Mouse (Mus musculus): ENCODE data around the gene Fcho1.
"Not testable (repeated sequence)": the region's sequence is repeated elsewhere in the genome, so short reads cannot be mapped to it uniquely, and the experiment has no call there.

Gene Fcho1

GRCm38 (mm10) chr8:71723047-71723551, 2.4 kb downstream of the Fcho1 start:
- in situ Hi-C loops (cut with MboI; ENCODE audit: low pct_unique_long_range_greater_than_20kb in 1 of 2, low sequenced_read_pairs in 2 of 2, unreplicated experiment in 1 of 2) = loop anchor here (10.0 to 25.0 kb wide), 2 partner anchors 264 to 272 kb away; no protein-coding TSS in a partner anchor

GRCm38 (mm10) chr8:71719928-71720457, 5.5 kb downstream of the Fcho1 start:
- in situ Hi-C loops (cut with MboI; ENCODE audit: low pct_unique_long_range_greater_than_20kb in 1 of 2, low sequenced_read_pairs in 2 of 2, unreplicated experiment in 1 of 2) = loop anchor here (10.0 to 25.0 kb wide), 2 partner anchors 267 to 275 kb away; no protein-coding TSS in a partner anchor

- in situ Hi-C loops (cut with MboI; ENCODE audit: low pct_unique_long_range_greater_than_20kb in 1 of 2, low sequenced_read_pairs in 2 of 2, unreplicated experiment in 1 of 2) = loop anchor here in 1 of 2 experiments (25.0 kb wide), 1 partner anchor 268 kb away; no protein-coding TSS in a partner anchor
Measured at GRCm38 (mm10) chr8:71719218-71719617, 6.3 kb downstream of the Fcho1 start.

- in situ Hi-C loops (cut with MboI; ENCODE audit: low pct_unique_long_range_greater_than_20kb in 1 of 2, low sequenced_read_pairs in 2 of 2, unreplicated experiment in 1 of 2) = loop anchor here in 1 of 2 experiments (25.0 kb wide), 1 partner anchor 269 kb away; no protein-coding TSS in a partner anchor
Measured at GRCm38 (mm10) chr8:71718252-71718651, 7.3 kb downstream of the Fcho1 start.

GRCm38 (mm10) chr8:71717096-71717495, 8.4 kb downstream of the Fcho1 start:
- in situ Hi-C loops (cut with MboI; ENCODE audit: low pct_unique_long_range_greater_than_20kb in 1 of 2, low sequenced_read_pairs in 2 of 2, unreplicated experiment in 1 of 2) = loop anchor here in 1 of 2 experiments (25.0 kb wide), 1 partner anchor 270 kb away; no protein-coding TSS in a partner anchor

- in situ Hi-C loops (cut with MboI; ENCODE audit: low pct_unique_long_range_greater_than_20kb in 1 of 2, low sequenced_read_pairs in 2 of 2, unreplicated experiment in 1 of 2) = loop anchor here in 1 of 2 experiments (25.0 kb wide), 1 partner anchor 271 kb away; no protein-coding TSS in a partner anchor
Measured at GRCm38 (mm10) chr8:71716561-71717053, 8.9 kb downstream of the Fcho1 start.

- in situ Hi-C loops (cut with MboI; ENCODE audit: low pct_unique_long_range_greater_than_20kb in 1 of 2, low sequenced_read_pairs in 2 of 2, unreplicated experiment in 1 of 2) = loop anchor here in 1 of 2 experiments (25.0 kb wide), 1 partner anchor 272 kb away; no protein-coding TSS in a partner anchor
Measured at GRCm38 (mm10) chr8:71715531-71715930, 10.0 kb downstream of the Fcho1 start.

GRCm38 (mm10) chr8:71711574-71711973, 13.9 kb downstream of the Fcho1 start:
- in situ Hi-C loops (cut with MboI; ENCODE audit: low pct_unique_long_range_greater_than_20kb in 1 of 2, low sequenced_read_pairs in 2 of 2, unreplicated experiment in 1 of 2) = loop anchor here in 1 of 2 experiments (25.0 kb wide), 1 partner anchor 276 kb away; no protein-coding TSS in a partner anchor

- in situ Hi-C loops (cut with MboI; ENCODE audit: low pct_unique_long_range_greater_than_20kb in 1 of 2, low sequenced_read_pairs in 2 of 2, unreplicated experiment in 1 of 2) = loop anchor here in 1 of 2 experiments (25.0 kb wide), 1 partner anchor 277 kb away; no protein-coding TSS in a partner anchor
Measured at GRCm38 (mm10) chr8:71709800-71710446, 15.6 kb downstream of the Fcho1 start.

GRCm38 (mm10) chr8:71709134-71709799, 16.2 kb downstream of the Fcho1 start:
- in situ Hi-C loops (cut with MboI; ENCODE audit: low pct_unique_long_range_greater_than_20kb in 1 of 2, low sequenced_read_pairs in 2 of 2, unreplicated experiment in 1 of 2) = loop anchor here in 1 of 2 experiments (25.0 kb wide), 1 partner anchor 278 kb away; no protein-coding TSS in a partner anchor

- in situ Hi-C loops (cut with MboI; ENCODE audit: low pct_unique_long_range_greater_than_20kb in 1 of 2, low sequenced_read_pairs in 2 of 2, unreplicated experiment in 1 of 2) = loop anchor here in 1 of 2 experiments (25.0 kb wide), 1 partner anchor 279 kb away; no protein-coding TSS in a partner anchor
Measured at GRCm38 (mm10) chr8:71707874-71708273, 17.6 kb downstream of the Fcho1 start.

- in situ Hi-C loops (cut with MboI; ENCODE audit: low pct_unique_long_range_greater_than_20kb in 1 of 2, low sequenced_read_pairs in 2 of 2, unreplicated experiment in 1 of 2) = loop anchor here in 1 of 2 experiments (25.0 kb wide), 1 partner anchor 284 kb away; no protein-coding TSS in a partner anchor
Measured at GRCm38 (mm10) chr8:71703400-71703799, 22.1 kb downstream of the Fcho1 start.

GRCm38 (mm10) chr8:71702923-71703322, 22.6 kb downstream of the Fcho1 start:
- in situ Hi-C loops (cut with MboI; ENCODE audit: low pct_unique_long_range_greater_than_20kb in 1 of 2, low sequenced_read_pairs in 2 of 2, unreplicated experiment in 1 of 2) = loop anchor here in 1 of 2 experiments (25.0 kb wide), 1 partner anchor 284 kb away; no protein-coding TSS in a partner anchor

- in situ Hi-C loops (cut with MboI; ENCODE audit: low pct_unique_long_range_greater_than_20kb in 1 of 2, low sequenced_read_pairs in 2 of 2, unreplicated experiment in 1 of 2) = loop anchor here in 1 of 2 experiments (25.0 kb wide), 1 partner anchor 285 kb away; no protein-coding TSS in a partner anchor
Measured at GRCm38 (mm10) chr8:71702087-71702432, 23.5 kb downstream of the Fcho1 start.

- in situ Hi-C loops (cut with MboI; ENCODE audit: low pct_unique_long_range_greater_than_20kb in 1 of 2, low sequenced_read_pairs in 2 of 2, unreplicated experiment in 1 of 2) = loop anchor here in 1 of 2 experiments (25.0 kb wide), 1 partner anchor 286 kb away; no protein-coding TSS in a partner anchor
Measured at GRCm38 (mm10) chr8:71701414-71702086, 24.0 kb downstream of the Fcho1 start, which contains the start of gene B3gnt3. Gene B3gnt3, minus strand, starts transcription at chr8:71701789.

GRCm38 (mm10) chr8:71700493-71701269, 24.8 kb downstream of the Fcho1 start:
- in situ Hi-C loops (cut with MboI; ENCODE audit: low pct_unique_long_range_greater_than_20kb in 1 of 2, low sequenced_read_pairs in 2 of 2, unreplicated experiment in 1 of 2) = loop anchor here in 1 of 2 experiments (25.0 kb wide), 1 partner anchor 287 kb away; no protein-coding TSS in a partner anchor

GRCm38 (mm10) chr8:71695456-71695855, 30.1 kb downstream of the Fcho1 start:
- in situ Hi-C loops (cut with MboI; ENCODE audit: low pct_unique_long_range_greater_than_20kb in 1 of 2, low sequenced_read_pairs in 2 of 2, unreplicated experiment in 1 of 2) = not testable (repeated sequence)

Data from mouse embryonic stem cell (cell line).